In genomic region chr10:67221284-67221683, GRCm38 (mm10) we compare ENCODE assay signal across 13 mouse cellular contexts.
DNase-seq lines count a peak whose midpoint lies in the region; TF ChIP-seq lines count a peak whose summit lies in the region.
"Had no signal": no experiment of that assay in that cellular context is flagged by ENCODE, and none has a peak within 500 bp of the region (broad histone marks: within the 10 kb centered on the region; RNA-seq: fewer than 3 reads in every experiment).

No protein-coding gene starts in this region.

- H3K79me2 ChIP-seq in CH12.LX (replicated peaks; ENCODE audit: control insufficient read depth, extremely low read depth, insufficient read depth, poor library complexity, severe bottlenecking) = peaks cover 73% of the 10 kb centered on the region

- dilution Hi-C loops in CH12.LX (cut with MboI; ENCODE audit: extremely low pct_ligation_motif_present, extremely low pct_unique_long_range_greater_than_20kb, low sequenced_read_pairs) = no loop called here

- no peak overlapping the region for H3K9ac ChIP-seq in CH12.LX (ENCODE audit: insufficient read depth, low read depth)
- H3K9ac ChIP-seq: forebrain, postnatal 0 days; liver, embryonic 14.5 days had no signal

- H3K27ac ChIP-seq in CH12.LX (ENCODE audit: insufficient read depth, low read depth) = no peak overlapping the region
- H3K27ac ChIP-seq: liver, embryonic 14.5 days had no signal

- no peak for TF ChIP-seq RAD21 in CH12.LX (IDR thresholded peaks at IDR 0.05; ENCODE audit: low read depth, low read length)

- H3K4me2 ChIP-seq in CH12.LX (ENCODE audit: insufficient read depth, low read depth, poor library complexity, severe bottlenecking) = no peak overlapping the region

- peak; percentile 74 for DNase-seq in heart, adult 11 months
- no peak for DNase-seq in heart, postnatal 14 days
- DNase-seq in CH12.LX (ENCODE audit: extremely low read depth) = peak; percentile 38
- DNase-seq in cerebellum, adult 11 months = peak; percentile 36
- peak; percentile 53 to 70 for DNase-seq in cerebellum, postnatal 25 days
- DNase-seq in gastrocnemius, postnatal 4 days (ENCODE audit: low spot score in 2 of 2) = no peak
- DNase-seq in gastrocnemius, adult 18-20 months (ENCODE audit: low spot score) = no peak
- DNase-seq in layer of hippocampus, postnatal 10 days (ENCODE audit: low spot score in 2 of 2) = no peak
- DNase-seq: forebrain, postnatal 0 days; kidney, postnatal 14 days; lung, postnatal 10 days; thymus, postnatal 25 days had no signal

- H3K4me3 ChIP-seq in CH12.LX (replicated peaks in 1 of 3; ENCODE audit: low read depth in 2 of 3, low read length in 2 of 3, poor library complexity in 1 of 3) = no peak overlapping the region

- no peaks in the 10 kb centered on the region for H3K27me3 ChIP-seq in CH12.LX (replicated peaks)

- TF ChIP-seq EP300 in CH12.LX (IDR thresholded peaks at IDR 0.05; ENCODE audit: low read length) = no peak

- H3K4me1 ChIP-seq in CH12.LX (ENCODE audit: control insufficient read depth in 1 of 2, insufficient read depth in 2 of 2) = peaks cover 3 to 74% of the 10 kb centered on the region in 2 experiments

- H3K36me3 ChIP-seq in CH12.LX (replicated peaks in 1 of 2; ENCODE audit: control insufficient read depth in 1 of 2, insufficient read depth in 1 of 2, low read length in 1 of 2) = peaks cover 64 to 80% of the 10 kb centered on the region in 2 experiments

- no peaks in the 10 kb centered on the region for H3K9me3 ChIP-seq in CH12.LX (replicated peaks; ENCODE audit: low read length)

- no peak for TF ChIP-seq CTCF in CH12.LX (conservative IDR thresholded peaks at IDR 0.05 in 1 of 2, IDR thresholded peaks at IDR 0.05 in 1 of 2; ENCODE audit: low read depth in 2 of 2, low read length in 2 of 2)

- intact Hi-C loops in heart, postnatal 14 days (cut with DNase I) = loop anchor here (2.0 kb wide), 1 partner anchor 312 kb away; no protein-coding TSS in a partner anchor

- TF ChIP-seq POLR2A in CH12.LX (IDR thresholded peaks at IDR 0.05; ENCODE audit: low read depth, low read length) = no peak

- in situ Hi-C loops in CH12.LX (cut with MboI; ENCODE audit: low pct_ligation_motif_present, low pct_unique_long_range_greater_than_20kb, low sequenced_read_pairs) = no loop called here

TF ChIP-seq in CH12.LX, 34 proteins besides CTCF, POLR2A, EP300 and RAD21:
- TF ChIP-seq MAX (IDR thresholded peaks at IDR 0.05; ENCODE audit: low read length) (no peak), PAX5 (IDR thresholded peaks at IDR 0.05; ENCODE audit: low read length) (no peak), CHD2 (IDR thresholded peaks at IDR 0.05; ENCODE audit: low read length) (no peak), ZC3H11A (IDR thresholded peaks at IDR 0.05; ENCODE audit: low read depth, low read length) (no peak), MXI1 (IDR thresholded peaks at IDR 0.05; ENCODE audit: low read depth, low read length) (no peak), JUN (IDR thresholded peaks at IDR 0.05; ENCODE audit: insufficient read depth, low read depth, low read length) (no peak), TBP (conservative IDR thresholded peaks at IDR 0.05; ENCODE audit: low read depth, low read length) (no peak), UBTF (IDR thresholded peaks at IDR 0.05; ENCODE audit: low read depth, low read length) (no peak), CHD1 (IDR thresholded peaks at IDR 0.05; ENCODE audit: low read depth, low read length) (no peak), MAZ (IDR thresholded peaks at IDR 0.05; ENCODE audit: low read depth, low read length) (no peak)

Comparison
In these comparisons a context has a peak if more than half of its experiments do, and no peak if none do; other contexts are left out.
1. DNase-seq: peak in heart, adult 11 months (single experiment), CH12.LX (single experiment), cerebellum, adult 11 months (single experiment) and cerebellum, postnatal 25 days (2 of 2); none in heart, postnatal 14 days (0 of 2), gastrocnemius, postnatal 4 days (0 of 2), gastrocnemius, adult 18-20 months (single experiment) and layer of hippocampus, postnatal 10 days (0 of 2).